Mouse (Mus musculus): ENCODE measurements around the gene Tpx2. TPM values are rescaled to one million over a fixed set of nuclear protein-coding genes. Genes with fewer than 3 reads are reported as not detected.
A peak's percentile ranks its signal among the peaks of the same experiment; 100 is the strongest.

The Tpx2 gene
- polyA plus RNA-seq, 1 experiment from 2014 or later, result 14.8 TPM

DNA sequence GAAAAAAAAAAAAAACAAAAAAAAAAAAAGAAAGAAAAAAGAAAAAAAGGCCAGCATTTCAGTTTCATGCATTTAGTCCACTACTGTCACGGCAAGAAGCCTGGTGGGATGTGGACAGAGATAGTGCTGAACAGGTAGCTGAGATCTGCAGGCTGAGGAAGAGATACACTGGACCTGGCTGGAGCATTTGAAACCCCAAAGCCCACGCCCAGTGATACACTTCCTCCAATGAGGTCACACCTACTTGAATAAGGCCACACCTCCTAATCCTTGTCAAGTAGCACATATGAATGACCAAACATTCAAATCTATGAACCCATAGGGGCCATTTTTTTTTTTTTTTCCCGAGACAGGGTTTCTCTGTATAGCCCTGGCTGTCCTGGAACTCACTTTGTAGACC, 5.0 kb upstream of the Tpx2 start:
- no peak for ATAC-seq
- Histone ChIP-seq H3K36me3 (ENCODE audit: control insufficient read depth, insufficient read depth, low read length) (no peaks in the 10 kb centered on the region), H3K9me3 (ENCODE audit: control insufficient read depth, low read length) (no peaks in the 10 kb centered on the region), H3K4me1 (ENCODE audit: control insufficient read depth, insufficient read depth, low read depth, low read length) (no peaks in the 10 kb centered on the region), H3K27me3 (replicated peaks; ENCODE audit: control insufficient read depth, insufficient read depth, low read length) (no peaks in the 10 kb centered on the region), H3K4me2 (ENCODE audit: low read length) (no peak overlapping the region), H3K27ac (ENCODE audit: low read depth, low read length) (no peak overlapping the region), H3K9ac (ENCODE audit: low read depth, low read length) (no peak overlapping the region), H3K4me3 (ENCODE audit: low read length) (no peak overlapping the region)
- 68% methylated on average over 3 of the region's 3 CpGs for WGBS

DNA sequence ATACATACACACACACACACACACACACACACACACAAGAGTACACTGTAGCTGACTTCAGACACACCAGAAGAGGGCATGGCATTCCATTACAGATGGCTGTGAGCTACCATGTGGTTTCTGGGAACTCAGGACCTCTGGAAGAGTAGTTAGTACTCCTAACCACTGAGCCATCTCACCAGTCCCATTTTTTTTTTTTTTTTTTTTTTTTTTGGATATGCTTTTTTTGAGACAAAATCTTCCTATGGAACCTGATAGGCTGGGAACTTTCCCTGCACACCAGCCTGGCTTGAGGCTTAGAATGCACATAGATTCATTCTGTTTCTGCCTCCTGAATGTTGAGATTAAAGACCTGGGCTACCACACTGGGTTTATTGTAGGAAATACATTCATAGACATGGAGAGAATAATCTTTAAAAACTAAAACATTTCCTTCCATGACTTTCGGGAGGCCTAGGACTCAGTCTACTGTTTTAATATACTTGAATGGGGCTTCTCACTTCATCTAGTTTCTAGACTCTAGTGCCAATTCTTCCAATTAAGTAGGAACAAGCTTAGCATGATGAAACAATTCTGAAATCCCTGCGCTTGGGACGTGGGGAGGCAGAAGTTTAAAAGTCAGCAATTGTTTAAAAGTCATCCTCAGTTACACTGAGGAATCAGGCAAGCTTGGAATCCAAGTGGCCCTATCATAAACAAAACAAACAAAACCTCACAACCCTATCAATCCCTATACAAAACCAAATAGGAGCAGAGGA, 528 bp upstream of the Tpx2 start:
- H3K9me3 ChIP-seq (ENCODE audit: control insufficient read depth, low read length), result no peaks in the 10 kb centered on the region
- H3K4me1 ChIP-seq (ENCODE audit: control insufficient read depth, insufficient read depth, low read depth, low read length), result no peaks in the 10 kb centered on the region
- ATAC-seq, result no peak; the same call in 1 of the 2 replicates
- H3K36me3 ChIP-seq (ENCODE audit: control insufficient read depth, insufficient read depth, low read length), result no peaks in the 10 kb centered on the region
- peak overlapping the region; percentile 31 for H3K4me3 ChIP-seq (ENCODE audit: low read length)
- no peak overlapping the region for H3K9ac ChIP-seq (ENCODE audit: low read depth, low read length)
- no peaks in the 10 kb centered on the region for H3K27me3 ChIP-seq (replicated peaks; ENCODE audit: control insufficient read depth, insufficient read depth, low read length)
- WGBS, result 16% methylated on average over 3 of the region's 3 CpGs
- H3K27ac ChIP-seq (ENCODE audit: low read depth, low read length), result peak overlapping the region; percentile 31; the same call in 1 of the 2 replicates
- H3K4me2 ChIP-seq (ENCODE audit: low read length), result peak overlapping the region; percentile 62

DNA sequence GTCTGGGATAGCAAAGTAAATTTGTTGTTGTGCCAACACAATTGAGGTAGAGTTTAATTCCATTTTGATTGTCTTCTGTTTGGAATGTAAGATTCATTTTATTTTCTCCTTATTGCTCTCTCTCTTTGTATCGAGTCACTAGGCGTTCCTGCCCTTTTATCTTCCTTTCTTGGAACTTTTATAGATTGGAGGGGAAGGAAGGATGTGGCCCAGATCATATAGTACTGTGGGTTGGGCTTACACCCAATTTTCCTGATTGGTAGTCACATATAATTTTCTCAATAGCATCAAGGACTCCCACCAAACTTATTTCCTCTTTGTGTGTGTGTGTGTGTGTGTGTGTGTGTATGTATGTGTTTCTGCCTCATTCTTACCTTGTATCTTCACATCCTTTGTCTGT, 702 bp downstream of the Tpx2 start:
- no peak for ATAC-seq
- H3K27me3 ChIP-seq (replicated peaks; ENCODE audit: control insufficient read depth, insufficient read depth, low read length), result no peaks in the 10 kb centered on the region
- H3K9me3 ChIP-seq (ENCODE audit: control insufficient read depth, low read length), result no peaks in the 10 kb centered on the region
- WGBS, result 7% methylated on average over 2 of the region's 2 CpGs
- H3K9ac ChIP-seq (ENCODE audit: low read depth, low read length), result peak overlapping the region; percentile 57; the same call in 1 of the 2 replicates
- H3K36me3 ChIP-seq (ENCODE audit: control insufficient read depth, insufficient read depth, low read length), result no peaks in the 10 kb centered on the region
- H3K4me3 ChIP-seq (ENCODE audit: low read length), result peak overlapping the region; percentile 74
- no peak overlapping the region for H3K27ac ChIP-seq (ENCODE audit: low read depth, low read length)
- no peaks in the 10 kb centered on the region for H3K4me1 ChIP-seq (ENCODE audit: control insufficient read depth, insufficient read depth, low read depth, low read length)
- peak overlapping the region; percentile 85 for H3K4me2 ChIP-seq (ENCODE audit: low read length)

DNA sequence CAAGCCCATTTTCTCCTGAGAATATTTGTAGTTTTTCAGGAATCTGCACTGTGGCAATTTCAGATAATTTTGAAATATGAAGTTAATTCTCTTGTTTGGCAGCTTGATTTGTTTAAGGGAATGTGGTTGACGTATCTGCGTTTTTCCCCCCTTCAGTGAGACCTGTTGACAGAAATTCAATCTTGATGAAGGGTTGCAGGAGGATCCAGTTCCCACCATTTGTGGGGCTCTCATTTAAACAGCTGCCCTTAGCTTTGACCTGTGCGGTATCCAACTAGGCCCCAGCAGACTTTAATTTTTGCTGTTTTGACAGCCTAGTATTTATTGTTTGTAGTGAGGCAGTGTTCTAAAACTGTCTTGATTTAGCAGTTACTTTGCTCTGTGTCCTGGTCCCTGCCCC, 11.7 kb downstream of the Tpx2 start:
- Histone ChIP-seq H3K4me2 (ENCODE audit: low read length) (no peak overlapping the region), H3K4me1 (ENCODE audit: control insufficient read depth, insufficient read depth, low read depth, low read length) (no peaks in the 10 kb centered on the region), H3K36me3 (ENCODE audit: control insufficient read depth, insufficient read depth, low read length) (no peaks in the 10 kb centered on the region), H3K4me3 (ENCODE audit: low read length) (no peak overlapping the region), H3K27ac (ENCODE audit: low read depth, low read length) (no peak overlapping the region), H3K9me3 (ENCODE audit: control insufficient read depth, low read length) (no peaks in the 10 kb centered on the region), H3K9ac (ENCODE audit: low read depth, low read length) (no peak overlapping the region), H3K27me3 (replicated peaks; ENCODE audit: control insufficient read depth, insufficient read depth, low read length) (no peaks in the 10 kb centered on the region)
- WGBS, result 88% methylated on average over 3 of the region's 3 CpGs
- no peak for ATAC-seq

DNA sequence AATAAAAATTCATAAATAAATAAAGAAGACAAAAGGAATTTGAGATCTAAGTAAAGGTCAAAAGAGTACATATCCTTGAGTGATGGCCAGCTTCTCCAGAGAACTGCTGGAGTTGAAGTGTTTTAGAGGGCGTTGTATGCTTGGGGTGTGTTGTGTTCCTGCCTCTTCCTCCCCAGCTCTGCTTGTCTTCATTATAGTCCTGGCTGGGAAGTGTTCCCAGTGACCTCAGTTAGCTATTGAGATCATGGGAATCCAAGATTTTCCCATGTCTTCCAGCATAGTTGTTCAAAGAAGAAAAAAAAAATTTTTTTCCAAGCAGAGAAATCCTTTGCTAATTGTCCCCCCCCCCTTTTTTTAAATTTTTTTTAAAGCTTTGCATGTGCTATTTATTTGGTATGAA, 14.1 kb downstream of the Tpx2 start:
- no peaks in the 10 kb centered on the region for H3K27me3 ChIP-seq (replicated peaks; ENCODE audit: control insufficient read depth, insufficient read depth, low read length)
- WGBS, result 89% methylated on average over 1 of the region's 1 CpGs
- H3K4me1 ChIP-seq (ENCODE audit: control insufficient read depth, insufficient read depth, low read depth, low read length), result no peaks in the 10 kb centered on the region
- no peak overlapping the region for H3K27ac ChIP-seq (ENCODE audit: low read depth, low read length)
- H3K9ac ChIP-seq (ENCODE audit: low read depth, low read length), result no peak overlapping the region
- no peaks in the 10 kb centered on the region for H3K9me3 ChIP-seq (ENCODE audit: control insufficient read depth, low read length)
- H3K4me3 ChIP-seq (ENCODE audit: low read length), result no peak overlapping the region
- no peaks in the 10 kb centered on the region for H3K36me3 ChIP-seq (ENCODE audit: control insufficient read depth, insufficient read depth, low read length)
- ATAC-seq, result no peak
- no peak overlapping the region for H3K4me2 ChIP-seq (ENCODE audit: low read length)

DNA sequence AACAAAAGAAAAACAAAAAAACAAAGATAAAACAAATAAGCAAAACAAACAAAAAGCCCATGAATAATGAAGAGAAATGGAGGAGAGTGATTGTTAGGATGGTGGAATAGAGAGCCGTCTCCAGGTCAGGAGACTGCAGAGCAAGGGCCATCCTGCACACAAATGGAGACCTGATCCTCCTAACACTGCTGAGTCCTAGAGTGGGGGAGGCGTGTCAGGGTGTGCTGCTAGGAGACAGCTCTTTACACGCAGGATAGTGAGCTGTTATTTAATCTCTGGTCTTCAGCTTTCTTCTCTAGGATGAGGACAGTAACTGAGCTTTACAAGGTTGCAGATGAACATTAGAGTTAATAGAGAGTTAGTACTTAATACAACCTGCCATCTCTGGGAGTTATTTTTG, 14.9 kb downstream of the Tpx2 start:
- 79% methylated on average over 3 of the region's 3 CpGs for WGBS
- no peaks in the 10 kb centered on the region for H3K36me3 ChIP-seq (ENCODE audit: control insufficient read depth, insufficient read depth, low read length)
- H3K27ac ChIP-seq (ENCODE audit: low read depth, low read length), result no peak overlapping the region
- H3K4me3 ChIP-seq (ENCODE audit: low read length), result no peak overlapping the region
- H3K4me2 ChIP-seq (ENCODE audit: low read length), result no peak overlapping the region
- no peaks in the 10 kb centered on the region for H3K4me1 ChIP-seq (ENCODE audit: control insufficient read depth, insufficient read depth, low read depth, low read length)
- no peak for ATAC-seq
- H3K27me3 ChIP-seq (replicated peaks; ENCODE audit: control insufficient read depth, insufficient read depth, low read length), result no peaks in the 10 kb centered on the region
- no peaks in the 10 kb centered on the region for H3K9me3 ChIP-seq (ENCODE audit: control insufficient read depth, low read length)
- H3K9ac ChIP-seq (ENCODE audit: low read depth, low read length), result no peak overlapping the region

DNA sequence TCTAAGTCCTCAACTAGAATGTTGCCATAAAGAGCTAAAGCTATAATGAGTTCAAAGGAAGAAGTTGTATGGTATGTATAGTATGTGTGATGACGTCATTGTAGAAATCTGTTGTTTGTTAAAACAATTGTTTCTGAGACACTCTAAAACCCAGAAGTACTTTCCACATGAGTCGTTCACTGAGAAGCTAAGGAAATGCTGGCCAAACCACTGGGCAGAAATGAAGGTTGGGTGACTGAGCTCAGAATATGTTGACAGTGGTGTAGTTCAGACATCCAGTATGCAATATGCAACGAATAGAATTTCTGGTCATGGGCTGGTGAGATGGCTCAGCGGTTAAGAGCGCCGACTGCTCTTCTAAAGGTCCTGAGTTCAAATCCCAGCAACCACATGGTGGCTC, 15.6 kb downstream of the Tpx2 start:
- H3K36me3 ChIP-seq (ENCODE audit: control insufficient read depth, insufficient read depth, low read length), result no peaks in the 10 kb centered on the region
- H3K27me3 ChIP-seq (replicated peaks; ENCODE audit: control insufficient read depth, insufficient read depth, low read length), result no peaks in the 10 kb centered on the region
- no peak overlapping the region for H3K27ac ChIP-seq (ENCODE audit: low read depth, low read length)
- WGBS, result 95% methylated on average over 6 of the region's 6 CpGs
- no peaks in the 10 kb centered on the region for H3K9me3 ChIP-seq (ENCODE audit: control insufficient read depth, low read length)
- no peak overlapping the region for H3K4me2 ChIP-seq (ENCODE audit: low read length)
- ATAC-seq, result no peak
- H3K9ac ChIP-seq (ENCODE audit: low read depth, low read length), result no peak overlapping the region
- H3K4me1 ChIP-seq (ENCODE audit: control insufficient read depth, insufficient read depth, low read depth, low read length), result no peaks in the 10 kb centered on the region
- H3K4me3 ChIP-seq (ENCODE audit: low read length), result no peak overlapping the region

DNA sequence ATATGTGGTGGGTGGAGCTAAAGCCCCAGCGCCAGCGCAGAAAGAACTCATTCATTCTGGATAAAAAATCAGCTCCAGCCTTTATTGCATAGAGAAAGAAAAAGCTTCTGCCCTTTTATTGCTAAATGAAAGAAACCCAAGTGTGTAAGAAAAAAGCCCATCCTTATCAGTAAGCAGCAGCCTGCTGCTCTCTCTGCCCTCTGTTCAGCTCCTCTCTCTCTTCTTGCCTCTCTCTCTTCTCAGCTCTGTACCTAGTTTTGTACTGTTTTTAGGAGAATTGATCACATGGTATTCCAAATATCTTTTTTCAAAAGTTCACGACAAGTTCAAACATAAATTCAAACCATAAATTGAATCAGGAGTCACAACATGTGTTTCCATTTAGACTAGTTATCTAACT, 30.5 kb downstream of the Tpx2 start:
- Histone ChIP-seq H3K9ac (ENCODE audit: low read depth, low read length) (no peak overlapping the region), H3K4me2 (ENCODE audit: low read length) (no peak overlapping the region), H3K4me3 (ENCODE audit: low read length) (no peak overlapping the region), H3K9me3 (ENCODE audit: control insufficient read depth, low read length) (no peaks in the 10 kb centered on the region), H3K4me1 (ENCODE audit: control insufficient read depth, insufficient read depth, low read depth, low read length) (no peaks in the 10 kb centered on the region), H3K27me3 (replicated peaks; ENCODE audit: control insufficient read depth, insufficient read depth, low read length) (no peaks in the 10 kb centered on the region), H3K27ac (ENCODE audit: low read depth, low read length) (no peak overlapping the region), H3K36me3 (ENCODE audit: control insufficient read depth, insufficient read depth, low read length) (no peaks in the 10 kb centered on the region)
- no peak for ATAC-seq
- 97% methylated on average over 3 of the region's 3 CpGs for WGBS

DNA sequence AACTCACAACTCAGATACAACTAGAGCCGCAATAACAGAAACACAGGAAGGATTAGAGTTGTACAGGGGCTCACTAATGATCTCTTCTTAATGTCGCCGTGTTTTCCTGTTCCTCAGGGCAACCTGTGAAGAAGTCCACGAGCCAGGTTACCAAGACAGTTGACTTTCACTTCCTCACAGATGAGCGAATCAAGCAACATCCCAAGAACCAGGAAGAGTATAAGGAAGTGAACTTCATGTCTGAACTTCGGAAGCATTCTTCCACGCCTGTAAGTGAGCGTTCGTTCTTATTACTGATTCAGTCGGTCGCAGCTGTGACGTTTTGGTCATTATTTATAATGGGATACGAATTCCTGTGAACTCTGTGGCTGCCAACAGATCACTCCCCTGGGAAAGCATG, 33.1 kb downstream of the Tpx2 start:
- no peak overlapping the region for H3K4me2 ChIP-seq (ENCODE audit: low read length)
- ATAC-seq, result no peak
- no peaks in the 10 kb centered on the region for H3K4me1 ChIP-seq (ENCODE audit: control insufficient read depth, insufficient read depth, low read depth, low read length)
- H3K27ac ChIP-seq (ENCODE audit: low read depth, low read length), result no peak overlapping the region
- no peaks in the 10 kb centered on the region for H3K9me3 ChIP-seq (ENCODE audit: control insufficient read depth, low read length)
- no peaks in the 10 kb centered on the region for H3K27me3 ChIP-seq (replicated peaks; ENCODE audit: control insufficient read depth, insufficient read depth, low read length)
- WGBS, result 92% methylated on average over 13 of the region's 13 CpGs
- no peak overlapping the region for H3K4me3 ChIP-seq (ENCODE audit: low read length)
- no peaks in the 10 kb centered on the region; the same call in 1 of the 2 replicates for H3K36me3 ChIP-seq (ENCODE audit: control insufficient read depth, insufficient read depth, low read length)
- no peak overlapping the region for H3K9ac ChIP-seq (ENCODE audit: low read depth, low read length)
